Mouse (Mus musculus): Measurements from ENCODE around the gene Cks1b. TPM values are rescaled to one million over a fixed set of nuclear protein-coding genes. Genes with fewer than 3 reads are reported as not detected.

The Cks1b gene
- total RNA-seq, 4 experiments from 2014 or later = 2.4 to 3.5 (median 2.8) TPM

DNA sequence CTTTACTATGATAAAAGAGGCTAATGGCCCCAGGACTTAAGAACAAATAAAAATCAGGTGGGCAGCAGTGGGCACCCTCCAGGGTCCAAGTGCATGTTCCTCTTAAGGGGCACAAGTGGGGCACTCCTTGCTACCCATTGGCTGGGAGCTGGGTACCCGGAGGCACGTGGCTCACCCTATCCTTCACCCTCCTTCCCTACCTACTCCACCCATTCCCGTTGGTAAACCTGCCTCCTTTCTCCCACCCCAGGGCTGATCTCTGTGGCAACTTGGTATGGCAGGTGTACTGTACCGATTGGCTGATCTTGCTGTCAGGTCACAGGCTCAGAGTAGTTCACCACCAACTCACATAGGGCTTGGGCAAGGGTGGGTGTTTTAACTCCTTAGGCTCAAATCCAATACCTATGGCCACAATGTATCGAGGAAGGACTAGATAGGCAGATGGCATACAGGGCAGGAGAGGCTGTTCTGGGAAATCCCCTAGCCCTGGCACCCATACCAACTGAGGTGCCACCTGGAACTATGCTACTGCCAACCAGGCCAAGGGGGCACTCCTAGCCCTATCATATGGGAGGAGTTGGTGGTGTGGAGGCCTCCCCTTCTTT is 34.4 kb downstream of the Cks1b start:
- no peak for DNase-seq (ENCODE audit: low spot score in 2 of 2)

DNA sequence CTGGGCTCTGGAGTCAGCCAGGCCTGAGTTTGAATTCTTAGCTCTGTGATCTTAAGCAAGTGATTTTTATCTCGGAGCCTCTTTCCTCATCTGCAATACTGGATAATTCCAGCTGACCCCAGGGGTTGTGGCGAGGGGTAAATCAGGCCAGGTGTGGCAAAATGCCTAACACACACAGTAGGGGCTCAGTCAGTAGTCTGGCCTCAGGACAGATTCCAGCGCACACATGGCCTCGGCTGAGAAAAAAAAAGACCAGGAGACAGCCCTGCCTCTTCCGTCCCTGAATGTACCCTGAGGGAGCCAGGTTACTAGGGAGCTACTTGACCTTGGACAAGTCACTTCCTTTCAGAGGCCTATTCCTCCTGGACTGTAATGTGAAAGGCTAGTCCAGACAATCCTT is 35.2 kb downstream of the Cks1b start:
- no peak for DNase-seq (ENCODE audit: low spot score in 2 of 2)

- no peak for DNase-seq (ENCODE audit: low spot score in 2 of 2)
Measured at GRCm38 (mm10) chr3:89382033-89382882, 35.9 kb downstream of the Cks1b start.

- DNase-seq (ENCODE audit: low spot score in 2 of 2) = no peak
Measured at GRCm38 (mm10) chr3:89381233-89381632, 37.0 kb downstream of the Cks1b start.

DNA sequence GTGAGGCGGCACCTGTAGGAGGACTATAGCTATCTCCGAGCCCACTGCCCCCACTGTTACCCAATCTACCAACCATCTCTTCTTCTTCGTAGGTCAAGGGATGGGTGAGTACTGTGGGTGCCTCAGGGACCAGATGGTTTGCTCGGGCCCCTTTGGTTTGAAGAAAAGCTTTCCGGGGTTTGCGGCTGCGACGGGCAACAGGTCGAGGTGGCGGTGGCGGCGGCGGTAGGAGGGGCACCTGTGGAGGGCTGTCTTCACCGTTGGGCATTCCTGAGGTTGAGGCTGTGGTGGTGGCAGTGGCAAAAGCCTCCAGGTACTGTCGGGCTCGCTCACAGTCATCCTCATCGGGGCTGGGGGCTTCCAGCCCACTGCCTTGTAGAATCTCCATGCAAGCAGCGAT is 37.5 kb downstream of the Cks1b start:
- no peak for DNase-seq (ENCODE audit: low spot score in 2 of 2)

DNA sequence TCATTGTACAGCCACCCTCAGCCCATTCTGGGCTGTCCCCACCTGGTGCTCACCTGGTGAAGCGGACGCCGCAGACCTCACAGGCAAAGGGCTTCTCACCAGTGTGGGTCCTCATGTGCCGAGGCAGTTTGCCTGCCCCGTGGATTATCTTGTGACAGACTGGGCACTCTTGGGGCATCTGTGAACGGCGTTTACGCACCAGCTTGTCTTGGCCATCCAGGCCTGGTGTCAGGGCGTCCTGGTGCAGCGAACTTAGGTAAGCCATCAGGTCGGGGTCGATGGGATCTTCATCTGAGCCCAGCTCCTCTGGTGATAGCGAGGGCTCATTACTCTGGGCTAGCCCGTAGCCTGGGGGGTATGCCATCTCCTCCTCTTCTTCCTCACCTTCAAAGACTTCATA is 37.9 kb downstream of the Cks1b start:
- no peak for DNase-seq (ENCODE audit: low spot score in 2 of 2)

DNA sequence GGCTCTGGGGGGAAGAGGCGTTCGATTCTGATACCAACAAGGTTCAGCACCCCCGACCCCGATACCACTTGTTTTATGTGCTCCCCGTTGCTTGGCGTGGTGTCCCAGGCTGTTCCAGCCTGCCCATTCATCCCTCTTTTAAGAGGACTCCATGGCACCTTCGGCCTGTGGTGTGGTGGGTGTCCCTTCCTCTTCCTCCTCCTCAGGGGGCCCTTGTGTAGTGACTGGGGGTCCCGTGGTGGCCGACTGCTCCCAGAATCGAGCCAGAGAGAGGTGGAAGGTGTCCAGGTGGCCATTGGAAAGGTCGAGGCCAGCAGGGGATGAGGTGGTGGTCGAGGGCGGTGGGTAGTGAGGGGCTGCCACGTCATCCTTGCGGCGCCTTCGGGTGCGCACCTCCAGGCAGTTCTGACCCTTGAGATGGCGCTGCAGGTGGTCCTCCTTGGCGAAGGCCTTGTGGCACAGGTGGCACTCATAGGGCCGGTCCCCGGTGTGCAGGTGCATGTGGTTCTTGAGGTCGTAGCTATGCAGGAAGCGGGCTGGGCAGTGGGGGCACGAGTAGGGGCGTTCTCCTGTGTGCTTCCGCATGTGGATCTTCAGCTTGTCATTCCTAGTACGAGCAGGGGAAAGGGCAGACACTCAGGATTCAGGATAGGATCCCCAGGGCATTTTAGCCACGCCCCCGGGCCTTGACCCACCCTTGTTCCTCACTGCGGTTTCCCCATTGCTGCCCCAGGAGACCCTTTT is 38.6 kb downstream of the Cks1b start:
- no peak for DNase-seq (ENCODE audit: low spot score in 2 of 2)

GRCm38 (mm10) chr3:89378394-89379067 is 39.7 kb downstream of the Cks1b start:
- DNase-seq (ENCODE audit: low spot score in 2 of 2) = peak; percentile 59 to 64

DNA sequence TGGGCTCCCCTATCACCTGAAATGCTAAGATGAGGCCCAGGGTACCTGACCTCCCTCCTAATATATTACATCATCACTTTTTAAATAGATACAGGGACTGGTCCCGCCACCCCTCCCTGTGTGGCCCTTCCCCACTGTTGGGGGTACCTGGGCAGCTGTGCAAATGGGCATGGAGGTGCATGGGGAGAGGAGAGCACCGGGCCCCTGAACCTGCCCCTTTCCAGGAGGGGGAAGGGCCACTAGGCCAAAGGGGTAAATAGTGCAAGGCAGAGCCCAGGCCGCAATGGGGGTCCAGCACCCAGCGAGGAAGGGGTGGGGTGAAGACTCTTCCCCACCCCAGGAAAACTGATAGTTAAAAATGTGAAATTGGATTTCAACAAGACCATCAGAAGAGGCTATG is 40.4 kb downstream of the Cks1b start:
- no peak for DNase-seq (ENCODE audit: low spot score in 2 of 2)

DNA sequence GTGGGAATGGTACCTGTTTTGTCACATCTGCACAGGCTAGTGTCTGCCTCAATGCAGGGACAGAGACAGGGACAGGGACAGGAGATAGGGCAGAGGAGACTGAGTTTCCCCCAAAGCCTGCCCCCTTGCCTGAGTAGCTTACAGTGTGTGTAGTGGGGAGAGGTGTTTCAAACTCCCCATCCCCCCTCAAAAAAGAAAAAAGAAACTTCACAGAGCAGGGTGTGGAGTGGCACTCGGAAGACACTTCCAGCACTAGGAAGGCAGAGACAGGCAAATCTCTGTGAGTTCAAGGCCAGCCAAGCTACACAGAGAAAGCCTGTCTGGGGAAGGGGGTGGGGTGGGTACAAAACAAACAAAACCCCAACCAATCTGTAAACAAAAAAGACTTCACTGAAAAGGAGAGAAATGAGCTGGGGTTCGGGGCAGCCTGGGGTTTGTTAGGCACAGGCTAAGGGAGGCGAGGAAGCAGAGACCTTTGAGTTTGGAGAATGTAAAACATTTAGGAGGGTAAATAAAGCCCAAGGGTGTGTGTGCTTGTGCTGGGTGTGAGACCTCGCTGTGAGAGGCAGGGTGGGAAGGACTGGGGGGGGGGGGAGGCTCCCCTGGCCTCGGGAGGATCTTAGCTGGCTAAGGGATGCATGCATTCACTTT is 44.5 kb downstream of the Cks1b start:
- DNase-seq (ENCODE audit: low spot score in 2 of 2) = no peak

GRCm38 (mm10) chr3:89367338-89367737 is 50.8 kb downstream of the Cks1b start:
- DNase-seq (ENCODE audit: low spot score in 2 of 2) = no peak

DNA sequence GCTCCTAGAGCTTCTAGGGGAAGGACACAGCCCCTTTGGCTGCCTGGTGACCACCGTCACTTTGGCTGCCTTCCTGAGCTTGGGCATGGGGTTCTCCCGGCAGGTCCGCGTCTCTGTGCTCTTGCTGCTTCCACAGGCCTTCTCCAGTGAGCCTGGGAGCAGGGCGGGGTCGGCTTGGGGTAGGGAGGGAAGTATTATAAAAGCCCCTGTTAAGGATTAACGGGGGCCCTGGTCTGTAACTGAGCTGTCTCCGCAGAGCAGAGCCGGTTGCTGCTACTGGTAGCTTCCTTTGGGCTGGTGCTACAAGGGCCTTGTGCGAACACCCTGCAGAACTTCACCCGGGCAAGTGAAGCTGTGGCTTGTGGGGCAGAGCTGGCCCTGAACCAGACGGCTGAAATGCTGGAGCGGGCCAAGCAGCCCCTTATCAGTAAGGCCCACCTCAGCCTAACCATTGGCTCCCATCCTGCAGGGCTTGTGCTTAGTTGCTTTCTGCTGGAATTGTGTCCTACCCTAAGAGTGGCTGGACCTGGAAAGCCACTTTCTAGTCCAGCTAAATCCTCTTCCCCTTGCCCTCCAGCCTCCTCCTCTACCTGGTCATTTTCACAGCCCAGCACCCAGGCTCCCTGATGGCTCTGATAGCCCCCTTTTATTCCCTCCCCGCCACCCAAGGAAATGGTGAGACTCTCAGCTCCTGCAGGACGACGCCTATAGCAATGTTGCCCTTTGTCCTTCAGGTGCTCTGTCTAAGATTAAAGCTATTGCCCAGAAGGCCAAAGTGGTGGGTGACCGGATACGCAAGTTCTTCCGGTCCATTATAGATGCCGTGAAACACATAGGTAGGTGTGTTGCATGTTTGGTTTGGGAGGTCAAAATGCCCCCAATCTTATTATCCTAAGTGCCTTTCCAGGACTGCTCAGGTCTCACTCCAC is 52.4 kb downstream of the Cks1b start:
- no peak for DNase-seq (ENCODE audit: low spot score in 2 of 2)

Other genes with a start within 250 kb of the Cks1b start
- 10 to 100 TPM; 58.5 to 69.8 (median 63.9) TPM for gene Scamp3, start 240.9 kb downstream of the Cks1b start, total RNA-seq (2022)
- 10 to 100 TPM; 47.2 to 58.2 (median 52.3) TPM for gene Fam189b, start 235.2 kb downstream of the Cks1b start, total RNA-seq (2022)
- gene Gba, start 215.5 kb downstream of the Cks1b start, total RNA-seq (2022) = 10 to 100 TPM; 52.5 to 62.4 (median 56.1) TPM
- 10 to 100 TPM; 14.2 to 24.3 (median 22.2) TPM for gene Thbs3, start 203.2 kb downstream of the Cks1b start, total RNA-seq (2022)
- gene Mtx1, start 191.3 kb downstream of the Cks1b start, total RNA-seq (2022) = 100 to 1,000 TPM in 2 of 4 experiments, 10 to 100 TPM in 2; 95.4 to 105 (median 99.8) TPM
- 1 to 10 TPM in 1 of 4 experiments, under 1 TPM in 3; 0.36 to 1.5 (median 0.67) TPM for gene Muc1, start 189.3 kb downstream of the Cks1b start, total RNA-seq (2022)
- 10 to 100 TPM; 70.4 to 91.2 (median 83.7) TPM for gene Krtcap2, start 172.4 kb downstream of the Cks1b start, total RNA-seq (2022)
- gene Trim46, start 172.1 kb downstream of the Cks1b start, total RNA-seq (2022) = 10 to 100 TPM; 66.2 to 74.6 (median 68.4) TPM
- 10 to 100 TPM; 51.6 to 64.2 (median 54.6) TPM for gene Dpm3, start 159.0 kb downstream of the Cks1b start, total RNA-seq (2022)
- gene Slc50a1, start 147.8 kb downstream of the Cks1b start, total RNA-seq (2022) = 10 to 100 TPM; 38.0 to 48.9 (median 45.5) TPM
- 1 to 10 TPM; 5.6 to 8.8 (median 6.8) TPM for gene Efna1, start 137.2 kb downstream of the Cks1b start, total RNA-seq (2022)
- 10 to 100 TPM; 50.1 to 61.2 (median 55.3) TPM for gene Efna3, start 95.4 kb downstream of the Cks1b start, total RNA-seq (2022)
- under 1 TPM in 3 of 4 experiments, not detected in 1; 0.22 to 0.46 (median 0.30) TPM for gene Efna4, start 80.4 kb downstream of the Cks1b start, total RNA-seq (2022)
- gene Adam15, start 68.4 kb downstream of the Cks1b start, total RNA-seq (2022) = 100 to 1,000 TPM; 104 to 122 (median 108) TPM
- gene Dcst2, start 56.4 kb downstream of the Cks1b start, total RNA-seq (2022) = under 1 TPM; 0.32 to 0.77 (median 0.42) TPM
- gene Dcst1, start 53.1 kb downstream of the Cks1b start, total RNA-seq (2022) = under 1 TPM in 1 of 4 experiments, not detected in 3; 0.61 TPM
- 10 to 100 TPM; 11.3 to 20.3 (median 15.8) TPM for gene Zbtb7b, start 23.6 kb downstream of the Cks1b start, total RNA-seq (2022)
- gene Lenep, start 15.6 kb downstream of the Cks1b start, total RNA-seq (2022) = 1 to 10 TPM; 3.9 to 5.8 (median 4.4) TPM
- 10 to 100 TPM; 30.8 to 39.9 (median 35.6) TPM for gene Flad1, start 6.5 kb downstream of the Cks1b start, total RNA-seq (2022)
- gene Shc1, start 60 bp upstream of the Cks1b start, total RNA-seq (2022) = 10 to 100 TPM; 15.1 to 18.7 (median 17.3) TPM
- gene Pygo2, start 11.8 kb upstream of the Cks1b start, total RNA-seq (2022) = 10 to 100 TPM; 44.0 to 57.4 (median 48.8) TPM
- gene Pbxip1, start 18.3 kb upstream of the Cks1b start, total RNA-seq (2022) = 10 to 100 TPM; 33.6 to 51.4 (median 41.9) TPM
- 10 to 100 TPM; 29.0 to 37.4 (median 31.7) TPM for gene Pmvk, start 36.2 kb upstream of the Cks1b start, total RNA-seq (2022)
- 10 to 100 TPM; 20.8 to 25.7 (median 23.3) TPM for gene Kcnn3, start 101.8 kb upstream of the Cks1b start, total RNA-seq (2022)

Measured in left cerebral cortex, adult 8-10 months (tissue).